Mouse (Mus musculus) embryonic facial prominence, embryonic 11.5 days (tissue): ENCODE data around the gene Elovl3. TPM values are rescaled to one million over a fixed set of nuclear protein-coding genes. Genes with fewer than 3 reads are reported as not detected.

Experiments
- ATAC-seq: fragments of 200-750 bp; cut with Nextera tagmentation; replicated peaks from 2 replicates; pipeline ENCODE4 v1.8.0; 2017; ENCODE audit warnings: low read depth; ENCODE audit not compliant: insufficient number of reproducible peaks, low FRiP score, low TSS enrichment
- DNase-seq: peaks from one replicate; pipeline ENCODE4 v3.0.0-alpha.2; 2015; ENCODE audit warnings: low spot score
- H3K27ac ChIP-seq: fragments of 300-500 bp; sonication (generic); replicated peaks from 2 replicates; pipeline ENCODE4 v1.5.1; 2014; ENCODE audit warnings: mild to moderate bottlenecking, low read depth, low read length, control low read depth
- H3K27me3 ChIP-seq: fragments of 300-500 bp; sonication (generic); 2 replicates; pipeline ENCODE4 v1.6.1; 2014; ENCODE audit warnings: mild to moderate bottlenecking, low read length, moderate library complexity, mixed read lengths; ENCODE audit not compliant: control insufficient read depth, insufficient read depth
- H3K36me3 ChIP-seq: fragments of 300-500 bp; sonication (generic); replicated peaks from 2 replicates; pipeline ENCODE4 v1.6.1; 2014; ENCODE audit warnings: low read depth, mild to moderate bottlenecking, low read length, moderate library complexity, mixed read lengths; ENCODE audit not compliant: control insufficient read depth, insufficient read depth
- H3K4me1 ChIP-seq: fragments of 300-500 bp; sonication (generic); 2 replicates; pipeline ENCODE4 v1.6.1; 2014; ENCODE audit warnings: low read length, mixed read lengths; ENCODE audit not compliant: control insufficient read depth, insufficient read depth
- H3K4me2 ChIP-seq: fragments of 300-500 bp; sonication (generic); 2 replicates; pipeline ENCODE4 v1.6.1; 2014; ENCODE audit warnings: low read depth, mild to moderate bottlenecking, control low read depth, low read length, moderate library complexity
- H3K4me3 ChIP-seq: fragments of 300-500 bp; sonication (generic); 2 replicates; pipeline ENCODE4 v1.5.1; 2014; ENCODE audit warnings: low read depth, low read length, control low read depth
- H3K9ac ChIP-seq: fragments of 300-500 bp; sonication (generic); replicated peaks from 2 replicates; pipeline ENCODE4 v1.6.1; 2014; ENCODE audit warnings: mild to moderate bottlenecking, control low read depth, low read length
- H3K9me3 ChIP-seq: fragments of 300-500 bp; sonication (generic); replicated peaks from 2 replicates; pipeline ENCODE4 v1.6.1; 2016; ENCODE audit warnings: mild to moderate bottlenecking, low read length, inconsistent platforms, mixed read lengths; ENCODE audit not compliant: control insufficient read depth
- WGBS: fragments of 180-500 bp; shearing (Covaris S2); extraction: QIAGEN DNeasy Blood & Tissue Kit; methylation state at CpG from one replicate; pipeline ENCODE4 v1.1.7; 2014; 5-methylcytosine and 5-hydroxymethylcytosine counted together
- polyA plus RNA-seq: library from polyadenylated mRNA; unstranded; fragments of >200 nt; fragmentation: Nextera tagmentation; extraction: Ambion mirVana; gene quantifications from 2 replicates; pipeline ENCODE4 v1.2.1, GENCODE M21; 2014

Gene Elovl3
- polyA plus RNA-seq, 1 experiment from 2014 or later = 0.21 TPM

- H3K36me3 ChIP-seq = no peaks in the 10 kb centered on the region
- H3K4me3 ChIP-seq = no peak overlapping the region
- no peaks in the 10 kb centered on the region for H3K4me1 ChIP-seq
- no peaks in the 10 kb centered on the region for H3K27me3 ChIP-seq
- H3K9me3 ChIP-seq = no peaks in the 10 kb centered on the region
- DNase-seq = no peak
- no peak overlapping the region for H3K4me2 ChIP-seq
- no peak overlapping the region for H3K9ac ChIP-seq
- ATAC-seq = no peak
- 92% methylated on average over 3 of the region's 3 CpGs for WGBS
- no peak overlapping the region for H3K27ac ChIP-seq
These were observed 32.1 kb upstream of the Elovl3 start for GRCm38 (mm10) chr19:46099561-46099960.

GRCm38 (mm10) chr19:46103437-46104186, 28.1 kb upstream of the Elovl3 start:
- no peak overlapping the region for H3K4me3 ChIP-seq
- no peak for DNase-seq
- H3K36me3 ChIP-seq = no peaks in the 10 kb centered on the region
- 90% methylated on average over 6 of the region's 6 CpGs for WGBS
- ATAC-seq = no peak
- H3K27ac ChIP-seq = no peak overlapping the region
- H3K9ac ChIP-seq = no peak overlapping the region
- no peaks in the 10 kb centered on the region for H3K27me3 ChIP-seq
- H3K4me2 ChIP-seq = no peak overlapping the region
- H3K4me1 ChIP-seq = no peaks in the 10 kb centered on the region
- no peaks in the 10 kb centered on the region for H3K9me3 ChIP-seq

DNA sequence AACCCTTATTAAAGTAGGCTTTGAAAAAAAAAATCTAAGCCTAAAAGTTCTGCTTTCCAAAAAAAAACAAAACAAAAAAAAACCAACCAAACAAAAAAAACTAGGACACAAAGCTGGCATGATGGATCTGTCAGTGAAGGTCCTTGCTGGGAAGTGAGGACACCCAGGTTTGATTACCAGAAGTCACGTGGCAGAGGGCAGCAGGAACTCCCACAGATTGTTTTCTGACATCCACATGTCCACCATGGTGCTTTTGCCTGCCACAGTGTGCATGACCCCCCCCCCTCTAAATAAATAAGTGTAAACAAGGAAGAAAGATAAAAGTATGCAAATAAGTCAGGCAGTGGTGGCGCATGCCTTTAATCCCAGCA, 27.5 kb upstream of the Elovl3 start:
- H3K4me1 ChIP-seq = no peaks in the 10 kb centered on the region
- H3K27me3 ChIP-seq = no peaks in the 10 kb centered on the region
- no peak overlapping the region for H3K4me3 ChIP-seq
- H3K9ac ChIP-seq = no peak overlapping the region
- WGBS = 87% methylated on average over 2 of the region's 2 CpGs
- no peaks in the 10 kb centered on the region for H3K9me3 ChIP-seq
- H3K27ac ChIP-seq = no peak overlapping the region
- H3K4me2 ChIP-seq = no peak overlapping the region
- no peak for ATAC-seq
- DNase-seq = no peak
- H3K36me3 ChIP-seq = no peaks in the 10 kb centered on the region

DNA sequence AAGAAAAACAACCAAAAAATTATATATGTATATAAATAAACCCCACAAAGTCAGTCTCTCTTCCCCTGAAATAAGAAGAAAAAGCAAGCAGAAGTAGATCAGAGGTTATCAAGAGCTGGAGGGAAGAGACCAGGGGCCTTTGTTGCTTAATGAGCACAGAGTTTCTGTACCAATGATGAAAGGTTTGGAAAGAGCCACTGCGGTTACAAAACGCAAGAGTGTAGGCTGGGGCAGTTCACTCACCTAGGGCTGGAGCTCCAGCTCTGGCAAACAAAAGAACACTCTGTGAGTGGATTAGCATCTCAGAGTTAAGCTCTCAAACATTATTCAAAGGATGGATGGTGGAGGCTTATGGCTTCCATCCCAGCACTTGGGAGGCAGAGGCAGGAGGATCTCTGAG, 21.5 kb upstream of the Elovl3 start:
- 84% methylated on average over 2 of the region's 2 CpGs for WGBS
- H3K4me3 ChIP-seq = no peak overlapping the region
- H3K36me3 ChIP-seq = no peaks in the 10 kb centered on the region
- H3K9me3 ChIP-seq = no peaks in the 10 kb centered on the region
- DNase-seq = no peak
- ATAC-seq = no peak
- no peaks in the 10 kb centered on the region for H3K4me1 ChIP-seq
- H3K4me2 ChIP-seq = no peak overlapping the region
- H3K9ac ChIP-seq = no peak overlapping the region
- no peak overlapping the region for H3K27ac ChIP-seq
- H3K27me3 ChIP-seq = no peaks in the 10 kb centered on the region

DNA sequence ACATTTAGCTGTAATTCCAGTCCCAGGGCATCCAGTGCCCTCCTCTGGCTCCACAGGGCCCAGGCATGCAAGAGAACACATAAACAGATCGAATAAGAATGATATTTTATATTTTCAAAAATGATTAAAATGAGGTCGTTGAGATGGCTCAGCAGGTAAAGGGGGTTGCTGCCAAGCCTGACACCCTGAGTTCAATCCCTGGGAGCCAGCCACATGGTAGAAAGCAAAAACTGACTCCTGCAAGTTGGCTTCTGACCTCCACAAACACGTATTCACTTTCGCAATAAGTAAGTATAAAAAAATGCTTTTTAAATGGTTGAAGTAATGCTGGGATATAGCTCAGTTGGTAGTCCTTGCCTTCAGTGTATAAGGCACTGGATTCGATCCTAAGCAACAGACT, 20.9 kb upstream of the Elovl3 start:
- no peak for ATAC-seq
- Histone ChIP-seq H3K36me3 (no peaks in the 10 kb centered on the region), H3K9ac (no peak overlapping the region), H3K9me3 (no peaks in the 10 kb centered on the region), H3K4me2 (no peak overlapping the region), H3K27me3 (no peaks in the 10 kb centered on the region), H3K4me3 (no peak overlapping the region), H3K4me1 (no peaks in the 10 kb centered on the region), H3K27ac (no peak overlapping the region)
- DNase-seq = no peak
- 88% methylated on average over 5 of the region's 5 CpGs for WGBS

DNA sequence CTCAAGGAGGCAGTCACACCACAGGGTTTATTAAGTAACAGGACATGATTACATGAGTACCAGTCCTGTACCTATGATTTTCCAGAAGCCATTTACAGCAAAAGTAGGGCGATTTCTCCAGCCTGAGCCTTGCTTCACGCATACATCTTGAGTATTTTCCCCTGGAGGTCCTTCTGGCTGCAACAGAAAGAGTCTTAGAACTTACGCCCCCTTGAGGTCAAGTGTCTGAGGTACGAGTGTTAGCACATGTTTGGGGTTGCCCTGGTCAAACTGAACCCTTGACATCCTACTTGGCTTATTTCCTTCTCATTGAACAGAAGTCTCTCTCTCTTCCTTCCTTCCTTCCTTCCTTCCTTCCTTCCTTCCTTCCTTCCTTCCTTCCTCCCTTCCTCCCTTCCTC, 17.1 kb upstream of the Elovl3 start:
- 52% methylated on average over 4 of the region's 4 CpGs for WGBS
- Histone ChIP-seq H3K9me3 (no peaks in the 10 kb centered on the region), H3K4me3 (no peak overlapping the region), H3K36me3 (no peaks in the 10 kb centered on the region), H3K27ac (no peak overlapping the region), H3K9ac (no peak overlapping the region), H3K27me3 (no peaks in the 10 kb centered on the region), H3K4me1 (no peaks in the 10 kb centered on the region), H3K4me2 (no peak overlapping the region)
- DNase-seq (no peak), ATAC-seq (no peak)

DNA sequence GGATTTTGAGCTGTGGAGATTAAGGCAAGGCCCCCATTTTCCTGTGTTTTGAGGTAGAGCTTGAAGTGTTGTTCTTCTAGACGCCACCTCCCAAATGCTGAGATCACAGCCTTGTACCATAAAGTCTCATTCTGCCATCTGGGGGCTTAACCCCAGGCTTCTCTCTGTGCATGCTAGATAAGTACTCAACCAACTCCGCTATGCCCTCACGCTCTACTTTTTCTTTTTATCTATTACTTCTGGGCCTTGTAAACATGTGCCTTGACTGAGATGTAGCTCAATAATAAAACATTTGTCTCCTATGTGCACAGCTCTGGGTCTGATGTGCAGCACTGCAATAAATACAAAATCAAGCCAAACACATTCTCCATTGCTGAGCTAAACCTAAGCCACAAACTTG, 12.2 kb upstream of the Elovl3 start:
- no peak overlapping the region for H3K27ac ChIP-seq
- H3K4me3 ChIP-seq = no peak overlapping the region
- H3K4me1 ChIP-seq = no peaks in the 10 kb centered on the region
- no peak for DNase-seq
- H3K9me3 ChIP-seq = no peaks in the 10 kb centered on the region
- 86% methylated on average over 3 of the region's 3 CpGs for WGBS
- H3K4me2 ChIP-seq = no peak overlapping the region
- no peaks in the 10 kb centered on the region for H3K36me3 ChIP-seq
- no peak overlapping the region for H3K9ac ChIP-seq
- no peak for ATAC-seq
- no peaks in the 10 kb centered on the region for H3K27me3 ChIP-seq

GRCm38 (mm10) chr19:46120872-46121271, 10.8 kb upstream of the Elovl3 start:
- Histone ChIP-seq H3K4me2 (no peak overlapping the region), H3K27me3 (no peaks in the 10 kb centered on the region), H3K4me1 (no peaks in the 10 kb centered on the region), H3K4me3 (no peak overlapping the region), H3K27ac (no peak overlapping the region), H3K9me3 (no peaks in the 10 kb centered on the region), H3K9ac (no peak overlapping the region), H3K36me3 (no peaks in the 10 kb centered on the region)
- DNase-seq (no peak), ATAC-seq (no peak)
- WGBS = 79% methylated on average over 6 of the region's 6 CpGs
